Mouse (Mus musculus) heart, postnatal 14 days (tissue): ENCODE data around the gene Tssk1. TPM values are rescaled to one million over a fixed set of nuclear protein-coding genes. Genes with fewer than 3 reads are reported as not detected.

Experiments used
- DNase-seq, 2 experiments: peaks; one replicate each; pipeline ENCODE4 v3.0.0; 2021 to 2022
- intact Hi-C: fragments of 180-260 bp; cut with DNase I; formaldehyde crosslinking; loops from one replicate; pipeline ENCODE4 v1.15.1; 2025
- total RNA-seq, 2 experiments: library from RNA; stranded (reverse); gene quantifications; 2 replicates each; pipeline ENCODE4 v1.2.3; 2021

Gene Tssk1
- total RNA-seq, 2 experiments from 2014 or later: 0.10 TPM; not detected in 1

- DNase-seq: peak; percentile 43 to 63
- intact Hi-C loops: no loop called here
Observed at GRCm38 (mm10) chr16:17892606-17893005, 1.4 kb upstream of the Tssk1 start.

- intact Hi-C loops: no loop called here
Observed at GRCm38 (mm10) chr16:17896091-17896490, 2.1 kb downstream of the Tssk1 start.

GRCm38 (mm10) chr16:17898462-17898861 is 4.4 kb downstream of the Tssk1 start, which contains the start of the genes Dgcr2 and Tssk2:
Gene Dgcr2, minus strand, starts transcription at chr16:17898562.
Gene Tssk2, plus strand, starts transcription at chr16:17898637.
- intact Hi-C loops: no loop called here
- DNase-seq: no peak

More at GRCm38 (mm10) chr16:17896091-17896490, 2.1 kb downstream of the Tssk1 start:
- DNase-seq: no peak

GRCm38 (mm10) chr16:17911052-17911595 is 17.1 kb downstream of the Tssk1 start, which contains the start of gene Ess2:
Gene Ess2, minus strand, starts transcription at chr16:17911348.
- intact Hi-C loops: loop anchor here (5.0 kb wide), 2 partner anchors 76 to 136 kb away; no protein-coding TSS in a partner anchor

GRCm38 (mm10) chr16:17914307-17915249 is 20.6 kb downstream of the Tssk1 start, which contains the start of gene Gsc2:
Gene Gsc2, minus strand, starts transcription at chr16:17915059.
- DNase-seq: no peak
- intact Hi-C loops: loop anchor here (5.0 kb wide), 2 partner anchors 73 to 133 kb away; no protein-coding TSS in a partner anchor

More at GRCm38 (mm10) chr16:17911052-17911595, 17.1 kb downstream of the Tssk1 start, which contains the start of gene Ess2:
- DNase-seq: peak; percentile 87 to 90

- intact Hi-C loops: no loop called here
Observed at GRCm38 (mm10) chr16:17920586-17920985, 26.6 kb downstream of the Tssk1 start.

GRCm38 (mm10) chr16:17921325-17922162 is 27.5 kb downstream of the Tssk1 start:
- intact Hi-C loops: no loop called here
- peak; percentile 93 to 97 for DNase-seq

More at GRCm38 (mm10) chr16:17920586-17920985, 26.6 kb downstream of the Tssk1 start:
- DNase-seq: no peak

GRCm38 (mm10) chr16:17922163-17922538 is 28.1 kb downstream of the Tssk1 start:
- no peak for DNase-seq
- intact Hi-C loops: no loop called here

GRCm38 (mm10) chr16:17927351-17928082 is 33.5 kb downstream of the Tssk1 start:
- intact Hi-C loops: loop anchor here (5.0 kb wide), 2 partner anchors 60 to 120 kb away; no protein-coding TSS in a partner anchor
- peak; percentile 44 to 47 for DNase-seq

- DNase-seq: peak; percentile 74 to 75
- intact Hi-C loops: loop anchor here (5.0 kb wide), 2 partner anchors 59 to 119 kb away; no protein-coding TSS in a partner anchor
Observed at GRCm38 (mm10) chr16:17928087-17928580, 34.1 kb downstream of the Tssk1 start, which contains the start of gene Slc25a1. Gene Slc25a1, minus strand, starts transcription at chr16:17928219.

- peak; percentile 58 to 76 for DNase-seq
- intact Hi-C loops: loop anchor here (5.0 kb wide), 2 partner anchors 59 to 119 kb away; no protein-coding TSS in a partner anchor
Observed at GRCm38 (mm10) chr16:17928627-17929104, 34.6 kb downstream of the Tssk1 start.

GRCm38 (mm10) chr16:17929211-17929610 is 35.2 kb downstream of the Tssk1 start:
- DNase-seq: no peak
- intact Hi-C loops: loop anchor here (5.0 kb wide), 2 partner anchors 58 to 118 kb away; no protein-coding TSS in a partner anchor

GRCm38 (mm10) chr16:17929631-17930030 is 35.6 kb downstream of the Tssk1 start:
- intact Hi-C loops: loop anchor here (5.0 kb wide), 2 partner anchors 58 to 118 kb away; no protein-coding TSS in a partner anchor
- DNase-seq: no peak

- no peak for DNase-seq
- intact Hi-C loops: no loop called here
Observed at GRCm38 (mm10) chr16:17931906-17932460, 38.0 kb downstream of the Tssk1 start.

GRCm38 (mm10) chr16:17933594-17934444 is 39.8 kb downstream of the Tssk1 start:
- intact Hi-C loops: no loop called here
- no peak for DNase-seq

GRCm38 (mm10) chr16:17934445-17934910 is 40.5 kb downstream of the Tssk1 start:
- DNase-seq: no peak
- intact Hi-C loops: no loop called here

GRCm38 (mm10) chr16:17936776-17937175 is 42.8 kb downstream of the Tssk1 start:
- intact Hi-C loops: no loop called here
- no peak for DNase-seq
